Mouse (Mus musculus) left cerebral cortex, postnatal 36 days (tissue): Measurements from ENCODE around the gene Srp14. TPM values are rescaled to one million over a fixed set of nuclear protein-coding genes. Genes with fewer than 3 reads are reported as not detected.

ENCODE experiments used
- DNase-seq, 2 experiments: peaks; one replicate each; pipeline ENCODE4 v3.0.0; 2021 to 2022; ENCODE audit warnings: low spot score in 2 of 2, mixed read lengths in 1 of 2
- intact Hi-C: fragments of 180-260 bp; cut with DNase I; formaldehyde crosslinking; loops from one replicate; pipeline ENCODE4 v1.15.1; 2025
- total RNA-seq, 2 experiments: library from RNA; stranded (reverse); gene quantifications; 2 replicates each; pipeline ENCODE4 v1.2.3; 2021

The Srp14 gene
- total RNA-seq: 100 to 1,000 TPM; 136 to 158 TPM

- peak; percentile 90 to 91 for DNase-seq
- intact Hi-C loops: no loop called here
Measured at GRCm38 (mm10) chr2:118479550-118479909, at the start of gene Srp14. Srp14 (minus strand) TSS chr2:118479711.

GRCm38 (mm10) chr2:118526545-118526944 lies 47.0 kb upstream of the Srp14 start:
- DNase-seq: no peak
- intact Hi-C loops: no loop called here

GRCm38 (mm10) chr2:118524811-118525210 lies 45.3 kb upstream of the Srp14 start:
- DNase-seq: no peak

DNA sequence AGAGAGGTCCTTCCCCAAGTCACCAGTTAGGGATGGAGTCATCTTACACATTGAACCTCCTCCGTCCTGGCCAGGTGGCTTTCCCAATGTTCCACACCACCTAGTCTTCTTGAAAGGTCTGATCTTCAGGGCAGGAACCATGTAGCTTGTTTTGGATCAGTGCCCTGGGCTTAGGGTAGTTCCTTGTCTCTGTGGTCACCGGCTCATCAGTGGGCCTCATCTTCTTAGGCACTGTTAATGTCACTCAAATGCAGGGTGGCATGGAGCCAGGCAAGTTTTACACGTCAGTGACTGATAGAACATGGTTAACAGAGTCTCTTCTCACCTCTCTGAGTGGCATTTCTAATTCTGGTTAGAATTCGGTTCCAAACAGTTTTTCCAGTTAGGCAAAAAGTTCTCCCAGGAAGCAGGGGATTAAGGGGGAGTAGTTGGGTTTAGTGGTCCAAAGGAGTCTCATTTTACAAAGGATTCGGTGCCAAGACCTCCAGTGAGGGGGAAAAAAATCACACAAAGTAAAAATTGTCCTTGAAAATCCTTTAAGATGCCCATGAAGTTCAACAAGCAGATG lies 43.7 kb upstream of the Srp14 start:
- intact Hi-C loops: no loop called here
- no peak for DNase-seq

More at GRCm38 (mm10) chr2:118524811-118525210, 45.3 kb upstream of the Srp14 start:
- intact Hi-C loops: no loop called here

DNA sequence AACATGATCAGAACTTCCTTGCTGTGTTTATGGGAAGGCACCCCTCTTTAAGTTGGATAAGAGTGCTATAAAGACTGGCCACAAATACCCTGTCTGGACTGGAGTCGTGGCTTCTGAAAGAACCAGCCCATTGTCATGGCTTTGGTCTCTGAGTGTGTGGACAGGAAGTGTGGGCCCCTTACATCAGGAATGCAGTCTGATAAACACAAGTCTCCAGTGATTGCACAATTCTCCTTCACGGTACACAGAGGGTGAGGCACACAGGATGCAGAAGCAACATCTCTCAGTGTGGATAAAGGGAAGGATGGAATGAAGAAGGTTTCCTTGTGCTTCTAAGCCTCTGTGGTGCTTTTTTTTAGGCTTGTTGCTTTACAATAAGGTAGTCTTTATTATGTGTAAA lies 42.8 kb upstream of the Srp14 start:
- intact Hi-C loops: no loop called here

DNA sequence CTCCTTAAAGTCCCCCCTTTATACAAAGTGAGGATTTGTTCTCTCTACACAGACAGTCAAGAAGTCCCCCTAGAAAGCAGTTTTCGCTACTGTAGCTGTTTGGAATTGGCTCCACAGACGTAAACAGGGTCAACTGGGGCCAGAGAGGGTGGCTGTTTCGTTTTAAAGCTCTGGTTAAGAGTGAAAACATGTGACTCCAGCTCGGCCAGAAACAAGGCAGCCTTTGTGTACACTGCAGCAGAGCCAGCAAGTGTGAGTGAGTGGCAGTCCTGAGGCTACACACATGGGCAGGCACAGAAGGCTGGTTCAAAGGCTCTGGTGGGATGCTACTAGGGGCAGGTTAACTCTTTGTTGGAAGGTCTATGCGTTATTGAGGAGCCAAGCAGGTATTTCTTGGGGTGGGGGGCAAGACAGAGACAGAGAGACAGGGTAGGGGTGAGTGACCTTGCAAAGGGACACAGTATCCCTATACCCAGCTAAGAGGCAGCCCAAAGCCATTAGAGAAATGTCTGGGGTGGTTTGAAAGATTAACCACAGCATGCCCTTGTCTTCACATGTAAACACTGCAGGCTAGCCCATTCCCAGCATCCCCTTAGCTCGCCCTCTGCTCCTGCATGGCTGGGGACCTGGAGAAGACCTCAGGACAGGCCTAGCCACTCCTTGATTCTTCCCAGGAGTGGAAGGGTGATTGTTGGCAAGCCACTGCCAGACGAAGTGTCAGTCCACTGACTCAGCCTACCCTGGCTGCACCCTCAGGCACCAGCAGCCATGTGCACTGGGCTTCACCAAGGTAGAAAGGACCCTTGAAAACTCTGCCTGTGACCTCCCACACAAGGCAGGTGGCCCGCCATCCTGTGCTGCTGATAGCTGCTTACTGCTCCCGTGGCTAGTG lies 40.8 kb upstream of the Srp14 start:
- intact Hi-C loops: no loop called here
- DNase-seq: no peak

More for the DNA sequence above, 42.8 kb upstream of the Srp14 start:
- no peak for DNase-seq

DNA sequence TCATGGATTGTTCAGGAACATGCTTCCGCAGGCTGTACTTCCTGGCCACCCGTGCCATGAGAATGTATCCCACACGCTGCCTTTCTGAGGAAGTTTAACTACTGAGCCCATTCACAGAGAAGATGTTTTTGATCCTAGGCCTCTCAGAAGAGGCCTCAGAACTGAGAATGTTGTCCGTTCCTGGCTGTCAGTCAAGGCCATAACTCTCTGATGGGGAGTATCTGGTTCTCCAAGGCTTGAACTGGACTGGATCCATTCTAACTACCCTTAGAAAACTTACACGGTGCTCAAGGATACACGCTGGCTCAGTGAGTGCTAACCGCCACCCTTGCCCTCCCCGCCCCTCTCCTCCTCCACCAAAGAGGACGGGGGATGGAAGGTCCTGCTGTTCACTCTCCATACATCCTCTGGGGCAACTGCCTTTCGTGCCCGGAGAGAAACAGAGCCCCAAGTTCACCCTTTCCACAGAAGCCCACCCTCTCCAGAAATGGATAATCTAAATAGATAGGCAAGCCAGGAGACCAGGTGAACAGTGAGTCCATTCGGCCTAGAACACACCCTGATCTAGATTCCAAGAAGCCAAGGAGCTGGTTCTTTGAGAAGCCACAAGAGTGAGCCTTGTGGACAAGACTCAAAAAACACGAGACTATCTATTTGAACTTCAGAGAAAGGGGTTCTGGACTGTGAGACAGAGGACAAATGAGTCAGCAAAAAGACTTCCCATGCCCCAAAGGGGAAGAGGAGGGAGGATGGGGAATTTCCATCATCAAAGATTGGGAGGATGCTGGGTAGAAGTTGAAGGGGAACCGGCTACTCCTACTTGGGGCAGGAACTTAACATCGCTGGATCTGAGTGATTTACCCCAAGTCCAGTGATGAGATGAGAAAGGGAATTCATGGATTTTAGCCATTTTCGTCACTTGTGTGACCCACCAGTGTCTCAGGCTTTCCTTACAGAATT lies 33.2 kb upstream of the Srp14 start:
- intact Hi-C loops: loop anchor here (5.0 kb wide), 1 partner anchor 35 kb away; the partner anchor contains the start of gene Bmf
- no peak for DNase-seq

- intact Hi-C loops: loop anchor here (5.0 kb wide), 1 partner anchor 35 kb away; the partner anchor contains the start of gene Bmf
- DNase-seq: no peak
Measured at GRCm38 (mm10) chr2:118511779-118512417, 32.4 kb upstream of the Srp14 start.

DNA sequence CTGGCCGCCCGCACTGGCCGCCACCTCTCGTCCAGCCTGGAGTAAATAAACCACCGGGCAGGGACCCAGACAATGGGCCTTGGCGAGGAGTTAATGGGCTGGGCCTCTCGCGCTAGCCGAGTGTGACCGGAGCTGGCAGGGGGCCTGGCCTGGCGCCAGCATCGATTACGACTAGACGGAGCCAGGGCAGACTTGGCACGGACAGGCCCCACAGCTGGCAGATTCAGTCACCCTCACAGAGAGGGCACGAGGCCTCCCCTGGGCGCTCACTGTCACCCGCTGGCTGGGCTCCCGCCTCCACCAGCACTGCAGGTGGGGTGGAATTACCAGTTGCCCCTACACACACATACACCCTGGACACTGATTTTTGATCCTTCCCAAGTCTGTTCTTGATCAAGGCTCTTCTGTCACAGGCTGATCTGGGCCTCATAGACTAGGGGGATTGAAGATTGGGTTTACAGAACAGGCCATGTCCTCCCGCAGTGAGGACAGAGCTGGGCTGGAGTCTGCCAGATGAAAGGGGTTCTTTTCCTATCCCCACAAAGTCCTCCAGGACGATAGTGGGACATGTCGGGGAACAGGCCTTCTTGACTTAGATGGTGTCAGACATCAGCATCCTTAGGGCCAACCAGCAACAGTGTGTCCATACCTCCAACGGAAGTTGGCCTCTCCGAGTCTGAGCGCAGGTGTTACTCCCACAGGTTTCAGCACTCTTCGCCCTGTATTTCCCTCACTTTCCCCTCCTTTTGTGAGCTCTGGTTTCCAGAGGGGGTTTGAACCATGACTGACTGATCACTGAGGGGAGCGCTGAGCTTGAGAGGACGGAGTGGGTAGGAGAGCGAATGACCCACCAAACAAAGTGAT lies 31.2 kb upstream of the Srp14 start:
- intact Hi-C loops: loop anchor here (5.0 kb wide), 1 partner anchor 37 kb away; the partner anchor contains the start of gene Bmf
- peak; percentile 76 to 77 for DNase-seq

DNA sequence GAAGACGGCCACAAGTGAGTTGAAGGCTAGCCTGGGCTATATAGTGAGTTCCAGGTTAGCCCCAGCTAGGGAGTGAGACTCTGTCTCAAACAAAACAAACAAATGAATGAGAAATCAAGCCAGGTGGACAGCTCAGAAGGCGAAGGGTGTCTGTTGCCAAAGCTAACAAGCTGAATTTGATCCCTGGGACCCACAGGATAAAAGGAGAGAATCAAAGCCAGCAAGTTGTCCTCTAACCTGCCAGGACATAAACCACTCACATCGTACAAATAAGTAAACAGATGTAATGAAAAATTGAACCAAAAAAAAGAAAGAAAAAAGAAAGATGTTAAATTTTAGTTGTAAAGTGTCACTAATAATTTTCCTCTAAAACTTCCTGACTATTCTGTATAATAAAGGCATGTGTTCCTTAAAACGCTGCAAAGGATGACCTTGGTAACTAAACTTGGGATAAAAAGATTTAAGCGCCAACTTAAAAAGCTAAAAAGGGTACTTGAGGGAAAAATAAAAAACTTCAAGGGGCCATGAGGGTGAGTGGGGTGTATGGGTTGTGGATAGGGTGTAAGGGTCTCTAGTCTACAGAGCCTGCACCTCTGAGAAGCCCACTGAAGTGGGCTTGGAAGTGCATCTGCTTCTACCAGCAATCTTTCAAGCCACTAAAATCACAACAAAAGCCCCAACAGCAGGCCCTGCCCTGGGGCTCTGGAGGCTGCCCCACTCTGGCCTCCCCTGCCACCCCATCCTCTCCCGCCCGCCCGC lies 30.4 kb upstream of the Srp14 start:
- DNase-seq: no peak
- intact Hi-C loops: loop anchor here (5.0 kb wide), 1 partner anchor 37 kb away; the partner anchor contains the start of gene Bmf

- DNase-seq: no peak
- intact Hi-C loops: no loop called here
Measured at GRCm38 (mm10) chr2:118507126-118507525, 27.6 kb upstream of the Srp14 start.

DNA sequence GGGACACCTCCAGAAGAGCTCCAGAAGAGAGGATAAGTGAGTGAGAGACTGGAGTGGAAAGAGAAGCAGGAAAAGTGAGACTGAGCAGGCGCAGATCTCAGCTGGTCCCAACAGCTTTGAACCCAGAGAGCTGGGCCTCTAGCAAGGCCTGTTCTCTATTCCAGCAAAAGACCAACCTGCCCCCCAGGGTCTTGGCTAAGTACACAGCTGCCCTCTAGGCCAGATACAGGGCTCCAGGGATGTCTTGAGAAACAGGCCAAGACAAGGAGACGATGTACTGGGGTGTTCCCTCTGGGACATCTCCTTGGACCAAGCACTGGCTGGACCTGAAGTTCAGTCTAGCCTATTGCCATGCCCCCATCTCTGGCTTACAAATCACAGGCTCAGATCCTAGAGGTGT lies 20.7 kb upstream of the Srp14 start:
- DNase-seq: no peak
- intact Hi-C loops: no loop called here

GRCm38 (mm10) chr2:118499135-118499961 lies 19.8 kb upstream of the Srp14 start:
- peak; percentile 28 to 37 for DNase-seq
- intact Hi-C loops: no loop called here

- intact Hi-C loops: no loop called here
- no peak for DNase-seq
Measured at GRCm38 (mm10) chr2:118498476-118498875, 19.0 kb upstream of the Srp14 start.

DNA sequence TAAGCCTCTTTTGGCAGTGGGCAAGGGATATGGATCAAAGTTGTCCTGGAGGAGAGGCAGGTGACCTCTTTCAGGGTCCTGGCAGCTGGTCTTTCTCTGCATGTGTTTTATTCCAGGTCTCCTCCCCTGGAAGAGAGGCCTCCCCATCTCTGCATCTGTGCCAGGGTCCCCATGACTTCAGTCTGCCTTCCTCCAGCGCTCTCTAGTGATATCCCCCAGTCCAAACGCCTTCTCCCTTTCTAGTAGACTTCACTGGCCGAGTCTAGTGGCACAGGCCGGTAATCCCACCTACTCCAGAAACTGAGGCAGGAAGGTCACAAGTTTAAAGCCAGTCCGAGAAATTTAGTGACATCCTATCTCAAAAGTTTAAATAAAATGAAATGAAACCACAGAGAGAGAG lies 18.4 kb upstream of the Srp14 start:
- DNase-seq: no peak
- intact Hi-C loops: no loop called here

DNA sequence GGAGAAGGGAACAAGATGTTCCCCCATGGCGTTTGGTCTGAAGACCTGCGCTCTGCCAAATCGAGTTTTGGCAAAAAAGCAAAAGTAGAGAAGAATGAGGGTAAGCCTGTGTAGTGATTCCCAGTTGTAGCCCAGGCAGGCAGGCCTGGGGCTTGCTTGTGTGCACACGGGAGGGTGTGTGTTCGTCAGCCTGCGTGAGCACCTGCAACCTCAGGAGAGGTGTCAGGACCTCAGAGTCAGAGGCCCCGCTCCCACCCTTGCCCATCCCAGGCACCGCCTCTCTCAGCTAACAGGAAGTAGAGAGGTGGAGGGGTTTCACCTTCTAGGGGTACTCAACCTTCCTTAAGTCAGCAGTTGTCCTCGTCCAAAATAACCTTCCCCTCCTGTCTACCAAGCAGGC lies 15.5 kb upstream of the Srp14 start:
- no peak for DNase-seq
- intact Hi-C loops: no loop called here
